Mouse (Mus musculus) heart, embryonic 11.5 days (tissue): ENCODE data around the gene Elovl2. TPM values are rescaled to one million over a fixed set of nuclear protein-coding genes. Genes with fewer than 3 reads are reported as not detected.

Experiments
- ATAC-seq: fragments of 200-750 bp; cut with Nextera tagmentation; replicated peaks from 2 replicates; pipeline ENCODE4 v1.8.0; 2017; ENCODE audit warnings: moderate library complexity; ENCODE audit not compliant: insufficient number of reproducible peaks, low FRiP score, low TSS enrichment
- H3K27ac ChIP-seq: fragments of 300-500 bp; sonication (generic); 2 replicates; pipeline ENCODE4 v1.5.1; 2014; ENCODE audit warnings: mild to moderate bottlenecking, low read depth, low read length
- H3K27me3 ChIP-seq: fragments of 300-500 bp; sonication (generic); 2 replicates; pipeline ENCODE4 v1.6.1; 2014; ENCODE audit warnings: mild to moderate bottlenecking, low read length, mixed read lengths; ENCODE audit not compliant: control insufficient read depth, insufficient read depth
- H3K36me3 ChIP-seq: fragments of 300-500 bp; sonication (generic); 2 replicates; pipeline ENCODE4 v1.6.1; 2014; ENCODE audit warnings: mild to moderate bottlenecking, low read length, moderate library complexity, mixed read lengths; ENCODE audit not compliant: control insufficient read depth, insufficient read depth
- H3K4me1 ChIP-seq: fragments of 300-500 bp; sonication (generic); 2 replicates; pipeline ENCODE4 v1.6.1; 2014; ENCODE audit warnings: low read length; ENCODE audit not compliant: control insufficient read depth, insufficient read depth
- H3K4me2 ChIP-seq: fragments of 300-500 bp; sonication (generic); 2 replicates; pipeline ENCODE4 v1.6.1; 2014; ENCODE audit warnings: mild to moderate bottlenecking, moderate library complexity
- H3K4me3 ChIP-seq: fragments of 300-500 bp; sonication (generic); 2 replicates; pipeline ENCODE4 v1.5.1; 2014; ENCODE audit warnings: low read depth, low read length
- H3K9ac ChIP-seq: fragments of 300-500 bp; sonication (generic); 2 replicates; pipeline ENCODE4 v1.6.1; 2014; ENCODE audit warnings: mild to moderate bottlenecking, low read depth, low read length, moderate library complexity
- H3K9me3 ChIP-seq: fragments of 300-500 bp; sonication (generic); replicated peaks from 2 replicates; pipeline ENCODE4 v1.6.1; 2016; ENCODE audit warnings: low read length; ENCODE audit not compliant: control insufficient read depth
- WGBS: fragments of 180-500 bp; shearing (Covaris S2); extraction: QIAGEN DNeasy Blood & Tissue Kit; methylation state at CpG from one replicate; pipeline ENCODE4 v1.1.7; 2014; ENCODE audit not compliant: insufficient replicate concordance; 5-methylcytosine and 5-hydroxymethylcytosine counted together
- polyA plus RNA-seq: library from polyadenylated mRNA; unstranded; fragments of >200 nt; fragmentation: Nextera tagmentation; extraction: Ambion mirVana; gene quantifications from 2 replicates; pipeline ENCODE4 v1.2.1, GENCODE M21; 2014

Gene Elovl2
- polyA plus RNA-seq, 1 experiment from 2014 or later = 3.7 TPM

GRCm38 (mm10) chr13:41146271-41146670 is 73.9 kb downstream of the Elovl2 start:
- Histone ChIP-seq H3K9me3 (no peaks in the 10 kb centered on the region), H3K4me3 (no peak overlapping the region), H3K4me2 (no peak overlapping the region), H3K27ac (no peak overlapping the region), H3K36me3 (no peaks in the 10 kb centered on the region), H3K9ac (no peak overlapping the region), H3K27me3 (no peaks in the 10 kb centered on the region), H3K4me1 (no peaks in the 10 kb centered on the region)
- ATAC-seq = no peak
- 72% methylated on average over 10 of the region's 10 CpGs for WGBS

DNA sequence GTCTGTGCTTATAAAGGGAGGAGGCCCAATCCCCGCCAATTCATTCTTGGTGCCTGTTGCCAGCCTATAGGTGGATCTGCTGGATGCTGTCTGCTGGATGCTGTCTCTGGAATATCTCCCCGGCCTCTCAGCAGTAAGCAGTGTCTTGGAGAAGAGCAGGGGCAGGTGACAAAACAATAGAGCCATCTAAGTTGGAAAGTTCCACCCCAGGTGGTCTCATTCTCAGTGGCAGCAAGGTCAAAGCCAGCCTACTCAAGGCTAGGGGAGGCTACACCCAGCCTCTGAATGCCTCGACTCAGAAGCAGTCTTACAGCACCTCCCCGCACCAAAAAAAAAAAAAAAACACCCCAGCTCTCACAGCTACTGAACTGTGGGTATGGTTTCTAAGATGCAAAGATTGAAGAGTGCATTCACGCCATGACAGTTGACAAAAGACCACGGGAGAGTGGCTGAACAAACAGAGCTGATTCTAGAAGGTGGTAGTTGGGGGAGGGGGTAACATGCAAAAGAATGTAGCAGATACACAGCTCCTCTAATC is 74.7 kb downstream of the Elovl2 start:
- Histone ChIP-seq H3K9me3 (no peaks in the 10 kb centered on the region), H3K4me1 (no peaks in the 10 kb centered on the region), H3K4me3 (no peak overlapping the region), H3K4me2 (no peak overlapping the region), H3K9ac (no peak overlapping the region), H3K27ac (no peak overlapping the region), H3K27me3 (no peaks in the 10 kb centered on the region), H3K36me3 (no peaks in the 10 kb centered on the region)
- ATAC-seq = no peak
- WGBS = 68% methylated on average over 6 of the region's 6 CpGs

GRCm38 (mm10) chr13:41134901-41135300 is 85.3 kb downstream of the Elovl2 start:
- H3K4me2 ChIP-seq = no peak overlapping the region
- ATAC-seq = no peak
- 10% methylated on average over 6 of the region's 6 CpGs for whole genome bisulfite sequencing

More at GRCm38 (mm10) chr13:41134901-41135300, 85.3 kb downstream of the Elovl2 start:
- Histone ChIP-seq H3K9me3 (no peaks in the 10 kb centered on the region), H3K27me3 (no peaks in the 10 kb centered on the region), H3K27ac (no peak overlapping the region), H3K4me3 (no peak overlapping the region), H3K9ac (no peak overlapping the region), H3K36me3 (no peaks in the 10 kb centered on the region), H3K4me1 (no peaks in the 10 kb centered on the region)

Other genes starting within 250 kb of the Elovl2 start
- 62.8 and 70.1 TPM in 2 replicates for gene Pak1ip1, start 219.4 kb downstream of the Elovl2 start, polyA plus RNA-seq
- gene Tmem14c, start 204.1 kb downstream of the Elovl2 start, polyA plus RNA-seq = 302 and 305 TPM in 2 replicates
- 0.17 and 0.30 TPM in 2 replicates for gene Mak, start 140.7 kb downstream of the Elovl2 start, polyA plus RNA-seq
- not detected in 2 replicates for gene Gcm2, start 109.4 kb downstream of the Elovl2 start, polyA plus RNA-seq
- gene Sycp2l, start 106.1 kb downstream of the Elovl2 start, polyA plus RNA-seq = not detected in 2 replicates
- 8.7 and 12.9 TPM in 2 replicates for gene Smim13, start 29.4 kb upstream of the Elovl2 start, polyA plus RNA-seq
- not detected in 2 replicates for gene Gm17364, start 53.6 kb upstream of the Elovl2 start, polyA plus RNA-seq